Mouse (Mus musculus) liver, postnatal 0 days (tissue): ENCODE measurements at regions not wholly inside any gene's neighbourhood (a gene's known extent, or its start where the extent isn't known, plus 50 kb on each side); places are given as distances from the start of the nearest gene placed in this dataset.

ENCODE experiments used
- CTCF ChIP-seq: sonication (generic); IDR thresholded peaks from 2 replicates; pipeline ENCODE4 v1.5.1; 2016; ENCODE audit warnings: antibody characterized with exemption, low read depth
- EP300 ChIP-seq: IDR thresholded peaks from 2 replicates; pipeline ENCODE4 v1.6.1; 2016; ENCODE audit warnings: antibody characterized with exemption, low read depth, mild to moderate bottlenecking

DNA sequence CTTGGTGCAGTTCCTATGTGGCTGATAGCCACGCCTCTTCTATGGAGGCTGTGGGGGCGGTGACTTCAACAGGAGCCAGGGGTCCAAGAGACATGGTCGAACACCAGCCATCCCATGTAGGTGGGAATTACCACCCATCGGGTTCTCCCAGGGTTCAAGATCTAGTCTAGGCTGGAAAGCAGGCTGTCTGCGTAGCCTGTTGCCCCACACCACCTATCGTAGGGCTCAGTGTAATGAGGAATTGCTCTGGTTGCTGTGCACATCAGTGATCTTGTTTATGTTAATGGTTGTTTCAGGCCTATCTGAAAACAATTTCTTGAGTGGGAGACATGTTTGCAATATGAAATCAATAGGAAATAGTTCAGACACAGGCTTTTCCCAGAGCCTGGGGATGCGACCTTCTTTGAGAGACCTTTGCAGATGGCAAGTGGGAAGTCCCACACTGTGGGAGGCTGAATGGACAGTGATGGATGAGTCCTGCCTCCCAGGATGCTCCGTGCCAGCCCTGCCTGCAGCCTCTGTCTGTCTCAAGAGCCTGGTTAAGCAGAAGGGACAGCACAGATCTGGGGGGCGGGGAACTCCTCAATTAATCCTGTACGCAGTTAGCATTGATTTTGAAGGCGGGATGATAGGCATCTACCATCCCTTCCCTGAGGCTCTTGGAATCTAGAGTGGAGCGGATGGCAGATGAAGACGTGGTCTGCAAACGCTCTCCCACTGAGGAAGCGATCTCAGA lies 104.8 kb downstream of the Med10 start:
- TF ChIP-seq CTCF (no peak), EP300 (no peak)
